Mouse (Mus musculus): ENCODE data around the gene Slc25a26.

DNA sequence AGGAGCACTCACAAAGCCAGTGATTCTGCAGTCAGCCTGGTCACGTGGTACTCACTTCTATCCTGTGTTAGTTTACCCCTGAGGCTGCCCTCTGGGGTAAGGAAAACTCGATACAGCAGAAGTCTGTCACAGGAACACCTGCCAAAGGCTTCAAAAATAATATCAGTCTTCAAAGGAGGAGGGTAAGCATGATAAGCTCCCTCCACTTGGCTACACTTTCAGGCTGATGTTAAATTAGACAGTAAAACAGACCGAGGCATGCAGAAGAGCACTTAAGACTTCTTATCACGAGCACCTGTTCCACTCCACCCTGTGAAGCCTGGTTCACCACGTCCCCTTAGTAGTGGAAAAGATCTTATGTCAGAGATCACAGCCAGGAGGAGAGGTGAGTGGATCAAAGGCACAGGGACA, 136.9 kb downstream of the Slc25a26 start:
- TF ChIP-seq CTCF (IDR thresholded peaks at IDR 0.05; ENCODE audit: low read depth): no peak
- no peak for TF ChIP-seq EP300 (optimal IDR thresholded peaks at IDR 0.05)
